23 mouse cellular contexts compared by ENCODE assay signal in genomic region chr17:85944726-85945125, GRCm38 (mm10).
"Had no signal": no experiment of that assay in that cellular context is flagged by ENCODE, and none has a peak within 500 bp of the region (broad histone marks: within the 10 kb centered on the region; RNA-seq: fewer than 3 reads in every experiment).

No protein-coding gene starts in this region.

- ATAC-seq: forebrain, postnatal 0 days; hindbrain, postnatal 0 days; intestine, embryonic 16.5 days had no signal

- H3K4me2 ChIP-seq: heart, embryonic 12.5 days; hindbrain, embryonic 15.5 days; kidney, embryonic 15.5 days; limb, embryonic 12.5 days; liver, embryonic 13.5 days had no signal

- H3K36me3 ChIP-seq: heart, embryonic 12.5 days; hindbrain, embryonic 13.5 days; hindbrain, embryonic 15.5 days; kidney, embryonic 15.5 days; limb, embryonic 10.5 days; limb, embryonic 12.5 days; liver, embryonic 13.5 days had no signal

- H3K9ac ChIP-seq: forebrain, postnatal 0 days; heart, embryonic 12.5 days; hindbrain, embryonic 13.5 days; hindbrain, embryonic 15.5 days; kidney, embryonic 15.5 days; limb, embryonic 12.5 days; liver, embryonic 13.5 days had no signal

- H3K27ac ChIP-seq: hindbrain, embryonic 13.5 days; hindbrain, embryonic 15.5 days; hindbrain, postnatal 0 days; kidney, embryonic 15.5 days; layer of hippocampus, adult 2 months; left cerebral cortex, adult 2 months; limb, embryonic 10.5 days; limb, embryonic 12.5 days; liver, embryonic 13.5 days had no signal

- H3K4me1 ChIP-seq: liver, embryonic 13.5 days had no signal

- DNase-seq: forebrain, postnatal 0 days; gastrocnemius, postnatal 14 days; gastrocnemius, postnatal 36 days; heart, adult 18-20 months; heart, postnatal 10 days; heart, postnatal 36 days; kidney, adult 11 months; kidney, adult 2 months; kidney, adult 9 months; kidney, postnatal 10 days; kidney, postnatal 4 days; liver; liver, embryonic 13.5 days had no signal

- H3K4me3 ChIP-seq: heart, embryonic 12.5 days; hindbrain, embryonic 13.5 days; hindbrain, embryonic 15.5 days; kidney, embryonic 15.5 days; layer of hippocampus, adult 2 months; left cerebral cortex, adult 2 months; limb, embryonic 10.5 days; limb, embryonic 12.5 days; liver, embryonic 13.5 days had no signal

- H3K9me3 ChIP-seq: heart, embryonic 12.5 days; hindbrain, embryonic 13.5 days; hindbrain, embryonic 15.5 days; kidney, embryonic 15.5 days; limb, embryonic 10.5 days; limb, embryonic 12.5 days; liver, embryonic 13.5 days had no signal
